Mouse (Mus musculus) G1E (cell line): ENCODE data around the gene Ly86.

Experiments used
- CTCF ChIP-seq: IDR thresholded peaks from 2 replicates; pipeline ENCODE4 v1.5.1; 2012; ENCODE audit warnings: low read depth, low read length, inconsistent platforms, mixed read lengths
- GATA1 ChIP-seq: IDR thresholded peaks from 2 replicates; pipeline ENCODE4 v1.6.1; 2012; ENCODE audit warnings: borderline replicate concordance, low read length, inconsistent platforms, mixed read lengths
- GATA2 ChIP-seq: IDR thresholded peaks from 2 replicates; pipeline ENCODE4 v1.6.1; 2012; ENCODE audit warnings: low read depth, low read length, inconsistent platforms, borderline replicate concordance
- POLR2AphosphoS5 ChIP-seq: IDR thresholded peaks from 2 replicates; pipeline ENCODE4 v1.6.1; 2012; ENCODE audit warnings: low read depth, low read length, inconsistent platforms; ENCODE audit not compliant: insufficient replicate concordance

DNA sequence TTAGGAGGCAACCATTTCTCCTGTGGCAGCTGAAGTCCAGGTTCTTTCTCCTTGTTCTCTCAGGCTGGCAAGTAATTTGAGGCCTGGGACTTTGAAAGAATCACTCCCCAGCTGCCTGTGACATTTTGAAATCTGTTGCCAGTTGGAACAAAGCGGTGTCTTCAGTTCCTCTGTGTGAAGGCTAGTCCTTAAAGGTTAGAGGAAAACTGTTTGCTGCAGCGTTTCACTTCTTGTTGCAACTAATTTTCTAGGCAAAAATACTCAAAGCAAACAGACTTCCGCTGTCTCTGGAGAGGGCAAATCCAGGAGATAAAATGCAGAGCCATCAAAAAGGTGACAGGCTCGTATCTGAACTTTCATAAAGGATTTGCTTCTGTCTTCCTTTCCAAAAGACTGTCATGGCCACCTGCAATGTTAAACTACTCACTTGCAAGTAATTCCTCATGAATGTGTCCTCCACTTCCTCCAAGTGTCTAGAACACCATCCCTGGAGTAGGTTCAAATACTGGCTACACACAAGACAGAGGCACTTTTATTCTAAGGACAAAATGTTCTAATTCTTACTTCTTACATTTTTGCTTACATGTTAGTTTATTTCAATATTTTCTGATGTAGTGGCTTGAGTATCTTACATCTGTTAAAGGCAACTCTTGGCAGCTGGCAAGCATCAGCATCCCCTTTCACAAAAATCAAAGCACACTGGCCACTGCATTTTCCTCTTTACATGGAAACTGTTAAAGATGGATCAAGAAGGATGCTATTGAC, 12.0 kb upstream of the Ly86 start:
- TF ChIP-seq GATA1 (no peak), CTCF (no peak), GATA2 (no peak), POLR2AphosphoS5 (no peak)
